Mouse (Mus musculus): ENCODE measurements around the gene Cacna2d1.

Cacna2d1 gene

DNA sequence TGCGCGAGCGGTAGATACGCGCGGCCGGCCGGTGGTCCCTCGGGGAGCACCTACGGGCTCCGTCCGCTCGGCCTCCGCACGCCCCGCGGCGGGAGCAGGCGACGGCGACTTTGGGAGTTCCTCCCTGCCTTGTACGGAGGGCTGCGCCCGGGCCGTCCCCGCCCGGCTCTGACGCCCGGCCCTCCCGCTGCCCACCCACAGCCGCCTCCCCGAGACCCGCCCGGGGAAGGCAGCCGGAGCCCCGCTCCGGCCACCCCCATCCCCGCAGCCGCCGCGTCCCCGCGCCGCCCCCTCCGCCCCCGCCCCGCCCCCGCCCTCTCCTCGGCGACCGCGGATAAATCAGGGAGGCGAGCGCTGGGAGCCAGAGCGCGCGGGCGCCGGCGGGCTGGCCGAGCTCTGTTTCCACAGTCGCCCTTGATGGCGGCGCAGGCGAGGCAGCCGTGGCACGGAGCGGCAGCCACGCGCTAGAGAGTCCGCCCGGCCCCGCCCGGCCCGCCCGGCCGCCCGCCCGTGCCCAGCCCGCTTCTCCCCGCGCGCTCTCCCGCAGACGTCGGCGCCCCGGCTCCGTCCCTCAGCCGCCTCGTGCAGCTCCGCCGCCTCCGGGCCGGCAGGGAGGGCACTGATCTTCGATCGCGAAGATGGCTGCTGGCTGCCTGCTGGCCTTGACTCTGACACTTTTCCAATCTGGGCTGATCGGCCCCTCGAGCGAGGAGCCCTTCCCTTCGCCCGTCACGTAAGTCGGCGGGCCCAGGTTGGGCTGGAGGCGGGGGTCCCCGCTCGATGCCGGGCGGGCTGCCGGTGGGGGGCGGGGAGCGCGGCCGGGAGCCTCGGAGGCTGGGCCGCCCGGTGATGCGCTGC lies at the start of gene Cacna2d1:
Gene Cacna2d1, plus strand, starts transcription at position 316 of the 858 bp plus-strand sequence.
- peak; percentile 73 for DNase-seq

DNA sequence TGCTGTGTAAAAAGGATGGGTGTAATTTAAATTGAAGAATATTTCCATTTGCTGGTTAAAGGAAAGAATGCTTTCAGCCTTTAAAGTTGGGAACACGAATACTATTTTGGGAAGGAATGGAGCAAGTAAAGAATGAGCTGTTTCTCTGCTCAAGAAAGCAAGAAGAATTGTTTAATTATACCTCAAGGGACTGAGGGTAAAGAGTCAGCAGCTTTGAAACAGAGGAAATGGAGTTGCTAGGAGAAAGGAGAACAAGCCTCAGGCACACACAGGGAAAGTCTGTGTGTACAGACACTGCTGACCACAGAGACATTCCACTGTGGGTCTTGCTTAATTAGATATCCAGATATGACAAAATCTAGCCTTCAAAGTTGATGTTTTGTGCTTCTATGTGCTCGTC lies 39.4 kb upstream of the Cacna2d1 start:
- DNase-seq: no peak

DNA sequence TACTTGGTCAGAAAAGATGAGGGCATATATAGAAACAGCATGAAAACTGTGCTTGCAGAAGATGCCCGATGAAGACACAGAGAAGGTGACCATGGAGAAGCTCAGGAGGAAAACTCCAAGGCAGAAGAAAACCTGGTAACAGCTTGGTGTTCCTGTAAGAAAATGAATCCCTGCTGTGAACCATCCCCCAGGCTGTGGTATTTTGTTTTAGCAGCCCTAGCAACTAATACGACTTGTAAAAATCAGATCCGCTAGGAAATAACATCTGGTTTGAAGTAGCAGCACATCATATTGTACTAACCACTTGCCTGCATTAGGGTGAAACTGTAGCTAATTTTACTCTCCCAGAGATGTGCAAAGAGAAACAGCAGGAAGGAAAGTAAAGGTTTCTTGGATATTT lies 37.8 kb upstream of the Cacna2d1 start:
- no peak for DNase-seq

DNA sequence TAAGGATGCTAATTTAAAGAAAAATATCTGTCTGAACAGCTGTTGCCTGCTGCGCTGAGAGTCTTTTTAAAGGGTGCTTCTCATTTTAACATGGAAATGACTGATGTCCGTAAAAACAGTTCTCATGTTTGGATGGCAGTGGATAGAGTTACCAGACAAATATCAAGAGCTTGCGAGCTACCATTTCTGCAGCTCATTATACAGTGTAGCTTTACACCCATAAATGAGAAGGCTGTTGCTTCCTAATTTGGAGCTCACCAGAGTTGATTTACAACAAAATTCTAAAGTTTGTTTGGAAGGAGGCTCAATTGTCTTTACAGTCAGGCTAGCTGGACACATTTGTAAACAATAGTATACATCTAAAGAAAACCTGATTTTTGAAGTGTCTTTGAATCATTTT lies 28.0 kb upstream of the Cacna2d1 start:
- DNase-seq: no peak

DNA sequence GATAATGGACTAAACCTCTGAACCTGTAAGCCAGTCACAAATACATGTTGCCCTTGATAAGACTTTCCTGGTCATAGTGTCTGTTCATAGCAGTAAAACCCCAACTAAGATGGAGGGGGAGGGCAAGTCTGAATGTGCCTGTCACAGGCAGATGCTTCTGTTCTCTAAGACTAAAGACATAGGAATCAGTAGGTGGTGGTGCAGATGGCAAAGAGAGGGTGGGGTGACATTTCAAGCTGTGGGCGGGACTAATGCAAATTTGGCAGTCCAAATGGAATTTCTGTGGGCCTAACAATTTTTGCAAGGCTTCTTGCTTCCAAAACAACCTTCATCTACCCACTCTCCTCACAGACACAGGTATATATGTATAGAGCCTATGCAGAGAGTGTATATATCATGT lies 19.6 kb upstream of the Cacna2d1 start:
- DNase-seq: no peak

DNA sequence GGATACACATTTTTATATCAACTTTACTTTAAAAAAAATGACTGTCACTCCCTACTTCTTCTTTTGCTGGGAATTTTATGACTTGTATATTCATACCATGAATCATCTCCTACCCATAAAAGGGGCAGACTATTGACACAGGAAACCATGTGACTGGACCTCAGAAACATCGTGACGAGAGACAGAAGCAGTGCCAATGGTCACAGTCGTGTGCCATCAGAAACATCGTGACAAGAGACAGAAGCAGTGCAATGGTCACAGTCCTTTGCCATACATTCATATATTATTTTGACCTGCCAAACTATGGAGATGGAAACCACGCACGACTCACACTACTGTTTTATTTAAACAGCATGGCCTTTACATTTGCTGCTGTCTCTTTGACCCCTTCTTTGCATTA lies 6.0 kb upstream of the Cacna2d1 start:
- DNase-seq: no peak

DNA sequence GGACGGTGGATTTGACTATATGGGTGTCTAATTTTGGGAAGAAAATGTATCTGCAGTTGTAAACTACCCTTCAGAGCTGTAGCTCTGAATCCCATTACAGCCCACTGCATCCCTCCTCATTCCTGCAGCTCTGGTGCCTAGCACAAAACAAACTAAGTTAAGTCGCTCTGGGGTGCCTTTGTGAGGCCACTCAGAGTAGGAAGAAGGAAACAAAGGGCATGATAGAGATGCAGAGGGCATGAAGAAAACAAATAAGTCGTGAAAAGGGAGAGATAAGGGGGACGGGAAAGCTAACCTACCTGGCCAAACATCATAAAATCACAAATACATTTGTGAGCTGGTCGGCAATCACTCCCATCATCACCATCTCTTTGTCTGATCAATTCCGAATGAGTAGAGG lies 1.5 kb upstream of the Cacna2d1 start:
- no peak for DNase-seq

DNA sequence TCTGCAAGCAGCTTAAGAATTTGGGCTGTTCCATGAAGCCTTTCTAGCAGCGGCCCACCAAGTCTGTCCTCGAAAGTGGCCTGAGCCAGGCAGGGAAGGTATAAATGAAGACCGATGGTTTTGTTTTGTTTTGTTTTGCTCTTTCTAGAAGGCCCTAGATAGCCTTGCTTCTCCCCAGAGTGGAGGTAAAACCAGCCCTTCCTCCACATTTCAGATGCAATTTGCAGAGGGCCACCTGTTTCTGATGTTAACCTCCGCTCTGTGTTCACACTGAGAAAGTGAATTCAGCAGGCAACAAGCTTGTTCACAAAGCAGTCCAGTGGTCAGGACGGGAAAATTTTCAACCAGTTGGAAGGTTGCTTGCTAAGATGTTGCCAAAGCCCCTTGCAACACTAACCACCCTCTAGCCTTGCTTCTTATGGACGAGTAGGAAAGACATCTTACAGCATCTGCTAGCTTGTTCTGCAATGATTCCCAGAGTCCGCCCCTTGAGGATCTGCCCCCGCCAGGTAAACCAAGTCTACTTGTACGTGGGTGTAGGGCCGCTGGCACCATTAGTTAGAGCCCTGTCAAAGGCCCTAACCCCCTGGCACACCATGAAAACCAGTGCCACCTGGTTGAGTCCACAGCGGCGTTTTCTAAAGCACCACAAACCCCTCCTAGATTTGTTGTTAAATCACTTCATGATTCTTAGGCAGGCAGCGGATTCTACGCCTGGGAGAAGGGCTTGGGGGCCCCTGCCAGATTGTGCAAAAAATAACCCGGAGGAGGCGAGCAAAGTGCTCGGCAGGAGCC lies 713 bp upstream of the Cacna2d1 start:
- peak; percentile 9 for DNase-seq

DNA sequence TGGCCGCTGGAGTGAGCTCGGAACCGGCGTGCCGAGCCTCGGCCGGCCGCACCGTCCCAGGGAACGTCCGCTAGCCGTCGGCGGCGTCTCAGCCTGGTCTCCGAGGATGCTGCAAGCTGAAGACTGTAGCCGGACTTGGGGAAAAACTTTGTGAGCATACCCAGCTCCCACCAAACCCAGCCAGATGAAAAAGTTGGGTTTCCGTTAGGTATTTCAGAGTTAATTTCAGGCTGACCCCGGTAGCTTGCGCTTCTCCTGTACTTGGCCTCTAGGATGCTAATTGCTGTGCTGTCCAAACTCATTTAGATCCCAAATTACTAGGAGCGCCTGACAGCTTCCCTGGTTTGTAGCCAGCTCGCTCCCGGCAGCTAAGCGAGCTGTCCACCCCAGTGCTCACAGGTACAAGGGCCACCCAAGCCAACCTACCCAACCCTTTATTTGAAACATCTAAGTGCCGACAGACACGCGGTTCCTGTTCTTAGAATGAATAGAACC lies 790 bp downstream of the Cacna2d1 start:
- peak; percentile 57 for DNase-seq

DNA sequence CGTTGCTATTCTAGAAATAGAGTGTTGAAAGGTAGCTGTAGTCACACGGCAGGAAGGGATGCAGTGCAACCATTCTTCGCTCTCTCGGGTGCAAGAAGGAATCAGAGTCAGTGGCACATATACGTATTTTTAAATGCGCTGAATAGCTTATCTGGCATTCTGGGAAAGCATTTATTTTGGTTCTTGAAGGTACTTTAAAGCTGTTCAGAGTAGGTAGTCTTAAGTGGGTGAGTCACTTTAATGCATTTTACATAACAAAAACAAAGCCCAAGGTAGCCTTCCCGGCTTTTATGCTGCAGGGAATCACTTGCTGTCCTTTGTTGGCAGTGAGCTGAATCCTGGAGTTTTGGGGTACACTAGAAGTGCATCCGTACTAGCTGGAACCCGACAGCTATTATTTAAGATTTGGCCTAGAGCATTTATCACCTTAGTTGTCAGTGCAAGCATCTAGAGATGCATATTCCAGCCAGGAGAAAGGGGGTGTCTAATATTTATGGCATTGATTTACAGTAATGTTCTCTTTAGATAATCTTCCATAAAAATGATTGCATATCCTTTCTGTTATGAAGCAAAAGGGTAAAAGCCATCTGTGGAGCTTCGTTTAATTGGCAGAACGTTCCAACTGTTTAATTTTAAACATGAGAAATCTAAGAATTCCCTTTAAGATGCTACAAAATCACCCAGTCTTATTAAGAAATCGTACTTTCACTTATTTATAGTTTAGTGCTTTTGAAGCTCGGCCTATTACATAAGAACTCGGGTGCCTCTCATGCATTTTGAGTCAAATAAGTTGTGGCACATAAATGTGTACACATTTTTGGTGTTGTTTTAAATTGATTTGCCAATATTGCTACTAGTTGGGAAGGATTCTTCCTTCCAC lies 1.6 kb downstream of the Cacna2d1 start:
- no peak for DNase-seq

DNA sequence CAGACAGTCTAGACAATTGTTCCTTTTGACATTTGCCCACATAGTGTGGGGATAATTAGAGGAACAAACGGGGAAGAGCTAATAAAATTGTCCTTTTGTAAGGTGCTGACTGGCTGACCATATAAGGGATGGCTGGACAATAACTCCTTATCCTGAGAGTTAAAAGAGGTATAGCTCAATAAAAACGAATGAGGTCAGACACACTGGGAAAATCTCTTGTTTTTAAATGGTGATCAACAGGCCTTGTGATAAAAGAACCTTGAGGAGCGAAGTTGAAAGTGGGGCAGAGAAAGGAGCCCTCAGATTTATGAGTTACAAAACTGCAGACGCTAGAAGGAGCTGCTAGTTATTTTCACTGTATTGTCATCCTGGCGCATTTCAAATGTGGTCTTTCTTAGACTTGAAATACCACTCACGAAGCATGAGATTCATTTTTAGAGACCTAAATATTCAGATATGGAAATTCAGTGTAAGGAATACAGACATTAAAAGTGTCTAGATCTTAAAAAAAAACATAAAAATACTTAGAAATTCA lies 6.8 kb downstream of the Cacna2d1 start:
- DNase-seq: no peak

DNA sequence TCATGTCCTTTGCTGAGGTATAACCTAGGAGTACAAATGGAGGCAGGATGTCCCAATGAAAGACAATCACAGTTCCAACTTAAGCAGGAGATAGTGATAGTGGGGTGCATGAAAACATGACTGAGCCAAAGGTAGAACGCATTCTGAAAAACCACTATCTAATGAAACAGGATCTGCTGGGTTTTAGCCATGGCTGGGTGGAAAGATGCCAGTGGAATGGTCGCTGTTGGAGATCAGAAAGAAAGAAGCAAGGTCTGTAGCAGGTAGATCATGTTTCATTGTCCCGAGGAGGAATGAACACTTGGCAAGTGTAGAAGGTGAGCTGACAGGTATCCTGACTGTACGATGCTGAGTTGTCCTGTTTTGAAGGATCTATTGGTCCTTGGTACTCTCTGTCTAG lies 7.6 kb downstream of the Cacna2d1 start:
- no peak for DNase-seq

DNA sequence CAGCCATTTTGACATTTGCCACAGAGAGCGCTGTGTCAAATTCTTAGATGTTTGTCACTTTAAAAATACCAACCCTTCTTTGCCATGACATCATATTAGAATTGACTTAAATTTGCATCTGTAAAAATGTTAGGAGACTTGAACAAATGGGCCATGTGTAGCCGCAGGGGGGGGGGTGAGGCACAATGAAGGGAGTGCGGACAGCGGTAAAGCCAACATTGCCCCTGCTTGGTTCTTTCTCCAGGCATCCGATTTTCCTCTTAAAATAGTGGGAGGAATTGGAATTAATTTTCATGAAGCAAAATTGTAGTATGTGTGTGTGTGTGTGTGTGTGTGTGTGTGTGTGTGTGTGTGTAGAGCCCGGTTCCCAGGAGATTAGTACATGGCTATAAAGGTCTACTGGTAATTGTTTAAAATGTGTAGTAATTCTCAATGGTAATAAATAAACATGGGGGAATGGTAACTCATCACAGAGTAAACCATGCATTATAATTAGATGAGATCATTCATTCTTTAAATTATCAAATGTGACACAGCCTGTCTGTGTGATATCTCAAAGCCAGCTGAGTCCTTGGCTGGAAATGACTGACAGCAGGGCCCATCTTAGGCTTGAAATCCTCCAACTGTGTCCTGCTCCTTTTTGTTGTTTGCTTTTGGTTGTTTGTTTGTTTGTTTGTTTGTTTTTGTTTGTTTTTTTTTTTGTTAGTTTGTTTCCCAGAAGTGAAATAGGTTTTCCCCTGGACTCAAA lies 14.0 kb downstream of the Cacna2d1 start:
- no peak for DNase-seq

DNA sequence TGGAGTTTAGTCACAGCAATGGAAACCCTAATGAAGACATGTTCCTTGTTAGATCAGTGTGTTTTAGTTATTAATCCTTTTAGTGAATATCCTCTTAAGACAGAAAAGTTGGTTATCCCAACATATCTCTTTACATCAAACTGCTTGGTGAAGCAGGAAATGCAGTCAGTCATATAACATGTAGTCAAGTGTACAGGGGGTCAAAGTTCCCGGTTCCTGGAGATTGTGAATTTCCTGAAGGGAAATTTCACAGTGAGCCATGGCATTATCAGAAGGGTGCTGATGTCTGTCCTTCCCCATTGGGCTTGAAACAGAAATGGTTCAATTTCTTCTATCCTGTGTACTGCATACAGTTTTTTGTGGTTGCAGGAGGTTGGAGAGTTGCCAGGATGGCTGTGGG lies 25.3 kb downstream of the Cacna2d1 start:
- no peak for DNase-seq

DNA sequence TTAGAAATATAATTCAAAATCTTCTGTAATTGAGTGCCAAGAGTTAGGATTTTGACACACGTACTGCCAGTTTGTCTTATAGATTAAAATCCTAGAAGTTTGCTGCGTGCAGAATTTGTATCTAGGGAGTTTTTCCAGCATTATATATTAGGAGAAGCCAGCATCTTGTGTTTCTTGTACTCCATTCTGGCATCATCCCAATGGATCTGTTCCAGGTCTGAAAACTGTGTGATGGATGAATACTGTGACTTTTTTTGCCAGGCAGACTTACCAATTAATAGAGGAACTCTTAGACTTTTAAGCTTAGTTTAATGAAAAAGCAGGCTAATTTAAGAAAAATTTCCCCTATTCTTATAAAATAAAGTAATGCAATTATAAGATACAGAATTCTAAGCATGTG lies 27.4 kb downstream of the Cacna2d1 start:
- DNase-seq: peak; percentile 38

DNA sequence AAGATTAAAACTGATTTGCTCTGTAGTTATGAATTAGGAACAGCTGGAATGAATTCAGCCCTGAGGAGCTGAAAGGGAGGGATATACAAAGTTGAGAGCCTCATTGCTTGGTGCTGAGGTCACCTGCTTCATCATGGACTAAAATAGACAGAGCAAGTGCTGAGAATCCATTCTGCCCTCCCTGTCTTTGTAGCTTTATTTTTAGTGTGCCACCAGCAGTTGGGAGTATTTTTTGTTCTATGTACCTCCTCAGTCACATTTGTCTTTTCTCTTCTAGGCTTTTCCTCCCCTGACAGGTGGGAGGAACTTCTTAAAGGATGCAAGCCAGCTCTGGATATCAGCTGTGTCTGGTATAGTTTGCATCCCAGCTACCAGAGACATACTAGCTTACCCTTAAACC lies 32.4 kb downstream of the Cacna2d1 start:
- no peak for DNase-seq

DNA sequence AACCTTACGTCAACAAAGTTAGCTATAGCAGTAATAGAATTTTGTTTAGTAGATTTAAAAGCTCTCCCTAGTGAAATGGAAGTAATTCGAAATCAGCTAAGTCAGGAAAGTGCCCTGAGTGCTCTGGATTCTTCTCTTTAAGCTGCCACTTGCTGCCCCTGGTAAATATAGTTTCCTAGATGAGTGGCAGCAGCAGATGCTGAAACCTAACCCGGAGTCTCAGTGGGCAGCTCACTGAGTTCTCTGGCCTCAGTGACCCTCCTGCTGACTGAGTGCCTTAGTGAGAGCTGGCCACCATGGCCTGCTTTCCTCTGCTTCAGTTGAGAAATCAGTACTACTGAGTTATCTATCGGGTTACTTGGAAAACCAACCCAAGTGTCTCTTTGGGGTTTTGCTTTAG lies 37.3 kb downstream of the Cacna2d1 start:
- no peak for DNase-seq

DNA sequence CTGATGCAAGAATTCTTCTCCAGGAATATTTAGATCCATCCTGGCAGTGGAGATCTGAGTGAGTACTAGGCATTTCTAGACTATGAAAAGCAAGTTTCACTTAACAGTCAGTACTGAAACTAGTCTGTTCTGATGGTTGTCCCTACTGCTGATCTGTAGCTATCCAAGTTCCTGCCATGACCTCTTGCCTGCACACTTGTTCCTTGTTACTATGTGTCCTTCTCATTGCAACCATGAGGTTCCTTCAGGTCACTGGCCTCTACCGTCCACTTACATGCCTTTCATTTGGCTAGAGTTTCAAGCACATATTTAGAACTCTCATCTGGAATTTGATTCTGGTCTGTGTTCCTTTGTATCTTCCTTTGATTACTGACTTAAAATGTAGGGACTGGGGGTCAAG lies 37.9 kb downstream of the Cacna2d1 start:
- DNase-seq: no peak

DNA sequence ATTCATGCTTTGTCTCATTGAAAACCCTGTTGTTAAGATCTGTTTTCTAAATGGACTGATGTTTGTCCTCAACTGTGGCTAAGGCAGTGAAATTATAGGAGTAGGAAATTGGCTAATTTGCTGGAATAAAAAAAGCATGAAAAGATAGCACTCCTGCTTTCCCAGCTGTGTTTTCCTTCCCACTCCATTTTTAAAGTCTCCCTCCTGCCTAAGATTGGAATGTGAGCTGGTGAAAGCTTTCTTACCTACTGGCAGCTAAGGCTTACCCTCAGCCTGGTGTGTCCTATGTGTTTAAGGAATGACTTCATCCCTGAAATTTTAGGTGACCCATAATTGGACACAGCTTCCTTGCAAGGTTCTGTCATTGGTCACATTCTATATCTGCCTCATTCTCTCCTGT lies 40.2 kb downstream of the Cacna2d1 start:
- DNase-seq: no peak

DNA sequence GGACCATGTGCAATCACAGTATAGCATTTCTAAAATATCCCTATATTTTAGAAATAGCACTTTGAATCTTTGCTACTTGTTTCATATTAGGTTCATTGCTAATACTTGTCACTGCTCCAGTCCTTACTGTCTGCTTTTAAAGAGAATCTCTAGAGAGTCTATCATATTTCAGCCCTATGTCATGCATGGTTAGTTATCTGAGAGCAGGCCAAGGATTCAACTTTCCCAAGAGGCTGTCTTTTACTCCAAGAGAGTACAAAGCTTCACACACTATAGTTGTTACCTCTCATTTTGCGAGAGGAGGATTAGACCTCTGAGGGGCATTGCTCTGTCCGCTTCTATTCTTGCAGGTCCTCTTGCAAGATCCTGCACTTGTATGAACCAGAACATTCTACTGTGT lies 44.7 kb downstream of the Cacna2d1 start:
- no peak for DNase-seq

DNA sequence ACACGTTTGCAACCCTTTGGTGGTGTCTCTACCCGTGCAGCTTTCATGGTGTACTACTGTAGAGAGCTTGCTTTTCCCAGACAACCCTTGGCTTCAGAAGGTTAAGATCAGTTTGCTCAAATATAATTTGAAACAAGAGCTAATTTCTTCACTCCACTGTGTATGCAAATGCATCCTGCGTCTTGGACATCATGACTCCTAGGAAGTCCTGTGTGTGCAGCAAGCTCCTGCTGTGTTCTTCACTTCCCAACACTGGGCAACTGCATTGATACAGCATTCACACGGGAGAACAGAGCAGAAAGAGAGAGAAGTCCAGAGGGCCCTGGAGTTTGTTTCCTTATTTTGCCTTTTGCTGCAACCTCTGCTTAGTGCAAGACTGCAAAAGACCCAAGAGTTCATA lies 48.1 kb downstream of the Cacna2d1 start:
- DNase-seq: no peak

DNA sequence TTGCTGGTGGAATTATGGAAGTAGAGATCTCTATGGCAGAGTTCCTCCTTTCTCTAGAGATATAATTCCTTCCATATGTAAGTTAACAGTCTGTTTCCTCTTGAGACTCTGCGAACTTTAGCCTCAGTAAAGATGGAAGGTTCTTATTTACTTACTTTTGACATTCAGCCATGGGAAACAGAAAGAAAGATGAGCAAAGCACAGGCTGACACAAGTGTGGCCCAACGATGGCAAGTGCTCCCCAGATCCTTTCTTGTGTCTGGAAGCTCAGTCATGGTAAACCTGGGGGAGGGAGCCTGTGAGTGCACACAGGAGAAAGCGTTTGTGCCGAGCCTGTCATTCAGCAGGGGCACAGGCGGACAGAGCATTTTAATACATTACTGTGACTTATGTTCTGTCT lies 48.9 kb downstream of the Cacna2d1 start:
- no peak for DNase-seq

Measured in lung, postnatal 10 days (tissue).